Mouse (Mus musculus) myocyte (in vitro differentiated cells): Measurements from ENCODE around the gene Nup210. TPM values are rescaled to one million over a fixed set of nuclear protein-coding genes. Genes with fewer than 3 reads are reported as not detected.

Source experiments
- H3K27me3 ChIP-seq: one replicate; pipeline ENCODE4 v1.6.1; 2011; ENCODE audit not compliant: control insufficient read depth, insufficient read depth, insufficient read length
- H3K36me3 ChIP-seq: one replicate; pipeline ENCODE4 v1.6.1; 2011; ENCODE audit not compliant: control insufficient read depth, insufficient read depth
- H3K4me2 ChIP-seq: one replicate; pipeline ENCODE4 v1.6.1; 2011; ENCODE audit warnings: low read depth, control low read depth
- H3K4me3 ChIP-seq: one replicate; pipeline ENCODE4 v1.5.1; 2011; ENCODE audit warnings: mild to moderate bottlenecking, control low read depth, moderate library complexity
- H3K79me2 ChIP-seq: one replicate; pipeline ENCODE4 v1.6.1; 2011; ENCODE audit not compliant: control insufficient read depth, insufficient read depth
- H3ac ChIP-seq: one replicate; pipeline ENCODE4 v1.6.1; 2011; ENCODE audit not compliant: control insufficient read depth, insufficient read length
- CEBPB ChIP-seq: IDR thresholded peaks from 2 replicates; pipeline ENCODE4 v1.6.1; 2011; ENCODE audit warnings: mild to moderate bottlenecking, moderate library complexity; ENCODE audit not compliant: poor library complexity, insufficient read depth, severe bottlenecking
- E2F4 ChIP-seq: IDR thresholded peaks from one replicate; pipeline ENCODE4 v1.6.1; 2011; ENCODE audit warnings: mild to moderate bottlenecking, control low read depth, moderate library complexity; ENCODE audit not compliant: insufficient read depth
- MAX ChIP-seq: IDR thresholded peaks from one replicate; pipeline ENCODE4 v1.6.1; 2011; ENCODE audit warnings: low read depth, mild to moderate bottlenecking, control low read depth
- MYOD1 ChIP-seq, 3 experiments: IDR thresholded peaks; one replicate each; pipeline ENCODE4 v1.6.1; 2011; ENCODE audit warnings: control low read depth in 2 of 3, low read depth in 2 of 3, mild to moderate bottlenecking in 2 of 3, moderate library complexity in 1 of 3; ENCODE audit not compliant: insufficient read length in 2 of 3, control insufficient read depth in 1 of 3
- MYOG ChIP-seq, 3 experiments: IDR thresholded peaks; one replicate each; pipeline ENCODE4 v1.6.1; 2011; ENCODE audit warnings: control low read depth in 2 of 3, low read depth in 2 of 3, mild to moderate bottlenecking in 2 of 3; ENCODE audit not compliant: insufficient read length in 2 of 3, control insufficient read depth in 1 of 3, insufficient read depth in 1 of 3
- POLR2A ChIP-seq: IDR thresholded peaks from one replicate; pipeline ENCODE4 v1.6.1; 2011; ENCODE audit warnings: low read depth, mild to moderate bottlenecking, control low read depth, moderate library complexity; ENCODE audit not compliant: insufficient read length
- POLR2AphosphoS2 ChIP-seq: IDR thresholded peaks from one replicate; pipeline ENCODE4 v1.6.1; 2011; ENCODE audit warnings: low read depth, control low read depth; ENCODE audit not compliant: insufficient read length
- REST ChIP-seq: IDR thresholded peaks from one replicate; pipeline ENCODE4 v1.6.1; 2011; ENCODE audit warnings: mild to moderate bottlenecking, control low read depth, moderate library complexity; ENCODE audit not compliant: insufficient read depth, insufficient read length
- SRF ChIP-seq: IDR thresholded peaks from one replicate; pipeline ENCODE4 v1.6.1; 2011; ENCODE audit warnings: low read depth; ENCODE audit not compliant: control insufficient read depth, insufficient read length
- TCF12 ChIP-seq: IDR thresholded peaks from one replicate; pipeline ENCODE4 v1.6.1; 2011; ENCODE audit warnings: mild to moderate bottlenecking, control low read depth; ENCODE audit not compliant: poor library complexity, insufficient read depth, severe bottlenecking
- TCF3 ChIP-seq: IDR thresholded peaks from one replicate; pipeline ENCODE4 v1.6.1; 2011; ENCODE audit warnings: low read depth, control low read depth; ENCODE audit not compliant: insufficient read length
- USF1 ChIP-seq: IDR thresholded peaks from one replicate; pipeline ENCODE4 v1.6.1; 2011; ENCODE audit warnings: low read depth, mild to moderate bottlenecking, control low read depth, moderate library complexity
- polyA plus RNA-seq: library from polyadenylated mRNA; unstranded; fragments of >200 nt; fragmentation: generic; extraction: Trizol; gene quantifications from one replicate; pipeline ENCODE4 v1.2.1, GENCODE M21; 2012; ENCODE audit warnings: missing spikeins

The Nup210 gene
- polyA plus RNA-seq, 1 experiment = 0.31 TPM

DNA sequence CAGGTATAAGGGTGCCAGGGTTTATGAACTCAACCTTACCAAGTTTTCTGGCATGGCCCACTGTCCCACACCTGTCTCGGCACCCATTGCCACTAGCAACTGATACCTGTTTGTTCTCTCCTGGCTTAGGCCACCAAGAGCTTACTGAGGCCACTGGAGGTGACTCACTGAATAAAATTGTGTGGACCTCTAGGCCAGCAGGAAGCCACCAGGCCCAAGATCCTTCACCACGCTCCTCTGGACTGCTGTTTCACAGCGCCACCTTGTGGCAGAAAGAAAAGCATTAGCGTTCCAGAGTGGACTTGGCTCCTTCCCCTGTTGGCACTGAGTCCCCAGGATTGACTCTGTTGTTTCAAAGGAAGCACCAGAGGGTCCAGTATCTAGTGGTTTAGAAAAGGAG lies 23.2 kb upstream of the Nup210 start:
- Histone ChIP-seq H3K27me3 (peaks cover 11% of the 10 kb centered on the region), H3K4me3 (no peak overlapping the region), H3K79me2 (no peaks in the 10 kb centered on the region), H3K36me3 (no peaks in the 10 kb centered on the region), H3ac (no peak overlapping the region), H3K4me2 (no peak overlapping the region)
- no peak for TF ChIP-seq TCF12
- no peak for TF ChIP-seq MYOD1 (IDR thresholded peaks at IDR 0.05; ENCODE audit: control insufficient read depth in 1 of 3, insufficient read length in 2 of 3, low read depth in 2 of 3)
- no peak for TF ChIP-seq CEBPB
- no peak for TF ChIP-seq E2F4
- no peak for TF ChIP-seq POLR2AphosphoS2
- no peak for TF ChIP-seq MAX
- TF ChIP-seq SRF = no peak
- TF ChIP-seq MYOG (IDR thresholded peaks at IDR 0.05; ENCODE audit: control insufficient read depth in 1 of 3, insufficient read depth in 1 of 3, insufficient read length in 2 of 3, low read depth in 2 of 3) = no peak
- TF ChIP-seq REST = no peak
- no peak for TF ChIP-seq POLR2A
- no peak for TF ChIP-seq TCF3
- no peak for TF ChIP-seq USF1

DNA sequence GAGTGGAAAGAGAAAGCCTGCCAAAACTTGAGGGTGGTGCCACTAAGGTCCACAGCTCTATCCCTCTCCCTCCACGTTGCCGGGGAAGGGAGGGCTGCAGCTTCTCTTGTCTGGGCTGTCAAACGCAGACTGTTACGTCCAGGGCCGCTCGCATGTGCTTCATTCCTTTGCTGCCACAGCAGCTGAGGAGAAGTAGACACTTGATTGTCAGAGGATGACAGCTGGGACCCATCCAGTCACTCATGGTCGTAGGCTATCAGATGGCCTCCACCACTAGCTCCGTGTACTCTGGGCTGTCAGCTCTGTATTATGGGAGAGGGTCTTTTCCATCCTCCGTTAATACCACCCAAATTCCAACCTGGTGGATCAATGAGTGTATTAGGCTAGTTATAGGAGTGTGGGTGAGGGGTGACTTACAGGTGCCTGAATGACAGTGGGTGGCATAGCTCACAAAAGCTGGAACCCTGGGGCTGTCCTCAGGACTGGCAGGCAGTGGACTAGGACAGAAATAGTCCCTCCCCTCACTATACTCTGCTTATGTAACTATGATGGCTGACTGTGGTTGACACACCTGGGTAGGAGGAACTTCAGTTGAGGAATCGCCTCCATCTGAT lies 20.8 kb upstream of the Nup210 start:
- TF ChIP-seq SRF = no peak
- peak; percentile 57 to 92 (median 58) for TF ChIP-seq MYOG (IDR thresholded peaks at IDR 0.05; ENCODE audit: control insufficient read depth in 1 of 3, insufficient read depth in 1 of 3, insufficient read length in 2 of 3, low read depth in 2 of 3)
- no peak for TF ChIP-seq USF1
- no peak for TF ChIP-seq E2F4
- no peak for TF ChIP-seq TCF12
- TF ChIP-seq POLR2A = no peak
- TF ChIP-seq TCF3 = peak; percentile 35
- no peak for TF ChIP-seq MAX
- peak; percentile 20 to 87 (median 87) for TF ChIP-seq MYOD1 (IDR thresholded peaks at IDR 0.05; ENCODE audit: control insufficient read depth in 1 of 3, insufficient read length in 2 of 3, low read depth in 2 of 3)
- no peak for TF ChIP-seq CEBPB
- TF ChIP-seq REST = no peak
- TF ChIP-seq POLR2AphosphoS2 = no peak
- peak overlapping the region; percentile 18 for H3K4me2 ChIP-seq
- H3K79me2 ChIP-seq = no peaks in the 10 kb centered on the region
- peaks cover 22% of the 10 kb centered on the region for H3K27me3 ChIP-seq
- no peak overlapping the region for H3ac ChIP-seq
- no peak overlapping the region for H3K4me3 ChIP-seq
- H3K36me3 ChIP-seq = no peaks in the 10 kb centered on the region

DNA sequence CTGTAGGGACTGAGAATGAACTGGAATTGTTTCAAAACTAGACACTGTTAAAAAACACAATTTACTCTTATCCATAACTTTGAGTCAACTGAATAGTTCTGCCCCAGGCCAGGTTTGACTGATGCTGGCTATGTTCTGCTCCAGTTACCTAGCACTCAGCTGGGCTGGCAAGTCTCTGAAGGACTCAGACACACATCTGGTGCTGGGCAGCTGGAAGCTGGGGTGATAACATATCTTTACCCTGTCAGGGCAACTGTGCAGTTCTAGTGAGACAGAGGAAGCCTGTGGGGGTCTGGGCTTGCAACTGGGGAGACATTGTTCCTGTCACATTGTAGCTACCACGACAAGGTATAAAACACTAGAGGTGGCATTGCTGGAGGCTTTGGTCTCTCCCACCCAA lies 14.2 kb upstream of the Nup210 start:
- Histone ChIP-seq H3K4me2 (no peak overlapping the region), H3K27me3 (peaks cover 46% of the 10 kb centered on the region), H3ac (no peak overlapping the region), H3K36me3 (no peaks in the 10 kb centered on the region), H3K79me2 (no peaks in the 10 kb centered on the region), H3K4me3 (no peak overlapping the region)
- TF ChIP-seq MYOG (IDR thresholded peaks at IDR 0.05; ENCODE audit: control insufficient read depth in 1 of 3, insufficient read depth in 1 of 3, insufficient read length in 2 of 3, low read depth in 2 of 3) = no peak
- TF ChIP-seq CEBPB = no peak
- TF ChIP-seq TCF3 = no peak
- TF ChIP-seq USF1 = no peak
- TF ChIP-seq REST = no peak
- no peak for TF ChIP-seq TCF12
- TF ChIP-seq POLR2A = no peak
- TF ChIP-seq MAX = no peak
- TF ChIP-seq E2F4 = no peak
- no peak for TF ChIP-seq MYOD1 (IDR thresholded peaks at IDR 0.05; ENCODE audit: control insufficient read depth in 1 of 3, insufficient read length in 2 of 3, low read depth in 2 of 3)
- TF ChIP-seq SRF = no peak
- no peak for TF ChIP-seq POLR2AphosphoS2

DNA sequence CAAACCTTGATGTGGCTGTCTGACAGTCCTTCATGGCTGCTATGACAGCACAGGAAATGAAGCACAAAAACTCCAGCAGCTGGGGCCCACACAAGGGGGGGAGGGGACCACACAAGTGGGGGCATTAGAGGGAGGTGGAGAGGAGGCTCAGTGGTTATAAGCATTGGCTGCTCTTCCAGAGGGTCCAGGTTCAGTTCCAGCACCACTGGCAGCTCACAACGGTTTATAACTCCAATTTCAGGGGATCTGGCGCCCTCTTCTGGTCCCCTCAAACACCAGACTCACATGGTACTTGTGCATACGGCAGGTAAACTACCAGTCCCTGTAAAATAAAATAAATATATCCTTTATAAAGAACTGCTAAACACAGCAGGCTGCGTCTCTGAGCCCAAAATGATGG lies 12.4 kb upstream of the Nup210 start:
- Histone ChIP-seq H3K4me3 (no peak overlapping the region), H3ac (no peak overlapping the region), H3K27me3 (peaks cover 41% of the 10 kb centered on the region), H3K4me2 (no peak overlapping the region), H3K36me3 (no peaks in the 10 kb centered on the region), H3K79me2 (no peaks in the 10 kb centered on the region)
- TF ChIP-seq E2F4 = no peak
- no peak for TF ChIP-seq TCF12

DNA sequence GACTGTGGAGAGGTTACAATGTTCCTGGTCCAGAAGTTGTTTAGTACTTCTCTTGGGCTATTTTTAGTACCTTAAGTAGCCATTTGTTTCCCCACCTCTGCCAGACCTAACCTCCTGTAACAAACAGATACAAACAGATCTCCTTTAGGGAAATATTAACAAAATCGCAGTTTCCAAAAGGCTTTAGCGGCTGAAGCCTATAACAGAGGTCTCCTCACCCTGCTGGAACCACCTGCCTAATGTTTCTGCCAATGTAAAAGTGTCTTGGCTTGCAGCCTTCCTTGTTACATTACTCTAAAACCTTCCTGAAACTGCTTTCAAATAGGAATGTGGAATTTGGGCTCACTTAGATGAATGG lies 8.6 kb upstream of the Nup210 start:
- Histone ChIP-seq H3K36me3 (no peaks in the 10 kb centered on the region), H3K4me2 (no peak overlapping the region), H3K79me2 (no peaks in the 10 kb centered on the region), H3ac (no peak overlapping the region), H3K27me3 (peaks cover 18% of the 10 kb centered on the region), H3K4me3 (no peak overlapping the region)
- TF ChIP-seq MYOD1 (IDR thresholded peaks at IDR 0.05; ENCODE audit: control insufficient read depth in 1 of 3, insufficient read length in 2 of 3, low read depth in 2 of 3) (no peak), REST (no peak), MYOG (IDR thresholded peaks at IDR 0.05; ENCODE audit: control insufficient read depth in 1 of 3, insufficient read depth in 1 of 3, insufficient read length in 2 of 3, low read depth in 2 of 3) (no peak), SRF (no peak), E2F4 (no peak), TCF3 (no peak), TCF12 (no peak)
